Mouse (Mus musculus): ENCODE measurements around the gene Rhox12.

GRCm38 (mm10) chrX:38110807-38111206 is at the start of gene Rhox12:
- TF ChIP-seq POLR2A (IDR thresholded peaks at IDR 0.05; ENCODE audit: insufficient read depth, low read depth, low read length) (no peak), EP300 (IDR thresholded peaks at IDR 0.05; ENCODE audit: insufficient read depth, low read depth, low read length) (no peak)
